Mouse (Mus musculus) CH12.LX (cell line): ENCODE measurements around the gene Mvb12b.

Experiments used
- CTCF ChIP-seq, 2 experiments: IDR thresholded peaks in 1 of 2; conservative IDR thresholded peaks in 1 of 2; 2 replicates each; pipeline ENCODE4 v1.5.1; 2011 to 2012; ENCODE audit warnings: low read depth in 2 of 2, low read length in 2 of 2, improper control_type of control experiment in 1 of 2, inconsistent platforms in 1 of 2, mild to moderate bottlenecking in 1 of 2, moderate library complexity in 1 of 2
- EP300 ChIP-seq: IDR thresholded peaks from 2 replicates; pipeline ENCODE4 v1.6.1; 2011; ENCODE audit warnings: low read length, improper control_type of control experiment
- JUND ChIP-seq: conservative IDR thresholded peaks from 2 replicates; pipeline ENCODE4 v1.6.1; 2011; ENCODE audit warnings: low read depth, low read length, improper control_type of control experiment

- TF ChIP-seq JUND (no peak), CTCF (conservative IDR thresholded peaks at IDR 0.05 in 1 of 2, IDR thresholded peaks at IDR 0.05 in 1 of 2; ENCODE audit: low read depth in 2 of 2, low read length in 2 of 2) (no peak), EP300 (no peak)
Observed at GRCm38 (mm10) chr2:33875594-33875993, 12.2 kb downstream of the Mvb12b start.
